Mouse (Mus musculus) mouse embryonic stem cell (cell line): ENCODE measurements at regions not wholly inside any gene's neighbourhood (a gene's known extent, or its start where the extent isn't known, plus 50 kb on each side); places are given as distances from the start of the nearest gene placed in this dataset.
"Not testable (repeated sequence)": the region's sequence is repeated elsewhere in the genome, so short reads cannot be mapped to it uniquely, and the experiment has no call there.

Experiments used
- in situ Hi-C, 2 experiments: fragments of 300-500 bp; cut with MboI; formaldehyde crosslinking; loops; 1 replicate in 1 of 2; 3 replicates in 1 of 2; pipeline ENCODE4 v1.14.3; 2019 to 2020; ENCODE audit warnings: low sequenced_read_pairs in 2 of 2, low pct_unique_long_range_greater_than_20kb in 1 of 2, mixed read lengths in 1 of 2; ENCODE audit not compliant: unreplicated experiment in 1 of 2

- in situ Hi-C loops = no loop called here
These were observed 179.7 kb upstream of the Oprm1 start for GRCm38 (mm10) chr10:6578616-6579015.

- in situ Hi-C loops = not testable (repeated sequence)
These were observed 172.5 kb upstream of the Oprm1 start for GRCm38 (mm10) chr10:6585821-6586220.

GRCm38 (mm10) chr10:6590211-6590610, 168.1 kb upstream of the Oprm1 start:
- in situ Hi-C loops = no loop called here

DNA sequence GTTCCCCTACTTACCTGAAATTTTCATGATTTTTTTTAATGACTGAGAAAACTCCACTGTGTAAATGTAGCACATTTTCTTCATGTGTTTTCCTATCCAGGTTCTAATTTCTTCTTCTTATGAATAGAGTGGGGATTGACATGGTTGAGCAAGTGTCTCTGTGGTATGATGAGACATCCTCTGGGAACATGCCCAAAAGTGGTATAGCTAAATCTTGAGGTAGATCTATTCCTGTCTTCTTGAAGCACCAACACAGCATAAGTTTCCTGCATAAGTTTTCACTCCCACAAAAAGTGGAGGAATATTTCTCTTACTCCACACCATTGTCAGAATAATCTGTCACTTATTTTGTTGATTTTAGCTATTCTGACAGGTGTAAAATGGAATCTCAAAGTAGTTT, 161.1 kb upstream of the Oprm1 start:
- in situ Hi-C loops = no loop called here

DNA sequence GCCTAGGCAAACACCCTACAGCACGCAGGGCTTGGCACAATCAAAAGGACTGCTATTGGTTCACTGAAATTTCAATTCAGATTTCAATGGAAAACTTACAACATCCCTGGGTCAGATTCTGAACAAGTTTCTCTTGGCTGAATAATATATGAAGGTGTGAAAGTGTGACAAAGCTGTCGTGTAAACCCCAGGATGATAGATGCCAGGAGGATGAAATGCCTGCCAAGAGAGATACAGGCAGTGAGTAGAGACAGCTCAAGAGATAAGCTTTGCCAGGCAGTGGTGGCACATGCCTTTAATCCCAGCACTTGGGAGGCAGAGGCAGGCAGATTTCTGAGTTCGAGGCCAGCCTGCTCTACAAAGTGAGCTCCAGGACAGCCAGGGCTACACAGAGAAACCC, 159.7 kb upstream of the Oprm1 start:
- in situ Hi-C loops = not testable (repeated sequence)

DNA sequence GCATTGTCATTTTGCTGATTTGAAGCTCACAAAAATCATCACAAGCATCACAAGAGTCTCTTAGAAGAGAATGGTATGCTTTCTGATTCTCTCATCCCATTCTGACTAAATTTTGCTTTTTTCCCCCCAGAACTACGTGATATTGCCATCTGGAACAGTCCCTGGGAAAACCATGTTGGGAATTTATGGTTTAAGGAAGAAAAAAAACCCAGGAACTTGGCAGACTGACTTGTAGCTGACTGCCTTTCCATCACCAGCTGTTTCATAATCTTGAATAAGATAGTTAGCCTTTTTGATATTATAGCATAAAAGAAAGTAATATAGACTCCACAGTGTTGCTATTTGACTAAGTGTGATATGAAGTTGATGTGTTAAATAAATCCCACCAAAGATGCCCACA, 110.7 kb upstream of the Oprm1 start:
- in situ Hi-C loops = no loop called here

- in situ Hi-C loops = loop anchor here in 1 of 2 experiments (25.0 kb wide), 1 partner anchor 648 kb away; no protein-coding TSS in a partner anchor
These were observed 72.8 kb upstream of the Oprm1 start for GRCm38 (mm10) chr10:6685308-6686080.

GRCm38 (mm10) chr10:6686081-6686474, 72.2 kb upstream of the Oprm1 start:
- in situ Hi-C loops = loop anchor here in 1 of 2 experiments (25.0 kb wide), 1 partner anchor 649 kb away; no protein-coding TSS in a partner anchor
